Mouse (Mus musculus) kidney, adult 18-20 months (tissue): ENCODE measurements around the gene Pcare.
A peak's percentile ranks its signal among the peaks of the same experiment; 100 is the strongest.
"Not testable (repeated sequence)": the region's sequence is repeated elsewhere in the genome, so short reads cannot be mapped to it uniquely, and the experiment has no call there.

Source experiments
- DNase-seq: peaks from one replicate; pipeline ENCODE4 v3.0.0; 2021

The Pcare gene

DNA sequence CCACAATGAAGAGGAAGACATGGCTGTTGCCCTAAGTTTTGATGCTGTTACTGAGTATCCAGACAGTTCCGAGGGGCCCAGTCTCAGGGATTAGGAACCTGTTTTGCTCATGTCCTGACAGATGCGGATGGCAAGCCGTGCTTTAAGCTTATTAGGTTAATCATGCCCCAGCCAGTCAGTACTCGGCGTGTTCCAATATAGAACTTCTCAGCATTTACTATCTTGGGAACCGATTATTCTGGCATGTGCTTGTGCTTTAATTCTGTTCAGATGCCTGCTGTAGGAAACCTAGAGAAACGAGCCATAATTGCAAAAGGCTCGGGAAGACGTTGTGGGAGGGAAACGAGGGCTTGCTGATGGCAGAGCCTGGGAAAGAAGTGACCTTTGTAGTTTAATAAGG, at the start of gene Pcare:
TSS of gene Pcare (minus strand) at position 64 of the 400 bp plus-strand sequence.
- DNase-seq = no peak

GRCm38 (mm10) chr17:71795521-71796205, 43.0 kb upstream of the Pcare start:
- DNase-seq = no peak

GRCm38 (mm10) chr17:71791622-71792021, 38.9 kb upstream of the Pcare start:
- DNase-seq = no peak

- no peak for DNase-seq
These were observed 38.4 kb upstream of the Pcare start for GRCm38 (mm10) chr17:71791109-71791508.

DNA sequence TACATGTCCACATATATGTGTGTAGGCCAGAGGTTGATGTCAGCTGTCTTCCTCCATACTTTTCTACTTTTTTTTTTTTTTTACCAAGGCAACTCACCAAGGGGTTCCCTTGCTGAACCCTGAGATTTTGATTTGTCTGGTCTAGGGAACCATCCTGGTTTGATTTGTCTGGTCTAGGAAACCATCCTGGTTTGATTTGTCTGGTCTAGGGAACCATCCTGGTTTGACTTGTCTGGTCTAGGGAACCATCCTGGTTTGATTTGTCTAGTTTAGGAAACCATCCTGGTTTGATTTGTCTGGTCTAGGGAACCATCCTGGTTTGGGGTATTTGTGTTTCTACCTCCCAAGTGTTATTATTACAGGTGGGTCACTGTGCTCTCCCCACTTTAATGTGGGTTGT, 33.8 kb upstream of the Pcare start:
- no peak for DNase-seq

DNA sequence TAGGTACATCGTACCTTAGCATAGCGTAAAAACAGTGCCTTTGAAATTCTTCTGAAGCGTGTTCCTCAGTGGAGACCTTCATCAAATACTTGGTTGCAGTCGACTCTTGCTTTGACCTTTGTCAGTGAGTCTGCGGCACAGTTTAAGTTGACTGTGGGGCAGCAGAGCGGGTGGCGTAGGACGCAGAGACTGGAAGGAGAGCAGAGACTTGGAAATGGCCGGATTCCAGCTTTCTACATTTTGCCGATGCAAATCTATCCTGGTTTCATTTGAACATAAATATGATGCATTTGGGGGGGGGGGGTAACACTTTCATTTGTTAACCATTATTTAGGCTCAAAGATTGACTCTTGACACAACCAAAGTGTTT, 30.7 kb upstream of the Pcare start:
- DNase-seq = no peak

DNA sequence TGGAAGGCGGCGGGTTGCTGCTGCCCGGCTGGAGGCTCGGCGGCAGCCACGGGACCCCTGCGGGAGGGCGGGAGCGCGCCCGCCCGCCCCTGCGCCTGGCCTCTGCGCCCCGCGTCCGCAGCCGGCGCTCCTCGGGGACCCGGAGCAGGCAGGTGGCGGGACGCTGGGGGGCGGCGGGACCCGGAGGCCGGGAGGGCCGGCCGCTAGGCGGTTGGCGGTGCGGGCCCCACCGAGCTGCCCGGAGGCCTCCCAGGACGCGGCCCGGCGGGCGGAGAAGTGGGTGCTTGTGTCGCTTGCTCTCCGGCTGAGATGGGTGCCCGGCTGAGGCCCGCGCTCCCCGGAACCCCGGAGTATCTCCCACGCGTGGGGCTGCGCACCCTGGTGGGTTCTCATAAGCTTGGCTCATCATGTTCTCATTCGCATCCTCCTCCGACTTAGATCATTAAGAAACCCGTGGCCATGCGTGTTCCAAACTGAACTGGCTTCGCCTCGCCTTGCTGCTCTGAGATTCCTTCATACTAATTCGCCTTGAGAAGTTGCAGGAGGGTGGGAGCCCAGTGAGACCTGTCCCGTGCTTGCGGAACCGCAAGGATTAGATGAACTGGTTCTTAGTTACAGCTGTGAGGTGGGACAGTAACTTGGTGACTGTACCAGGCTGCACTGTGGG, 30.1 kb upstream of the Pcare start:
- peak; percentile 23 for DNase-seq

DNA sequence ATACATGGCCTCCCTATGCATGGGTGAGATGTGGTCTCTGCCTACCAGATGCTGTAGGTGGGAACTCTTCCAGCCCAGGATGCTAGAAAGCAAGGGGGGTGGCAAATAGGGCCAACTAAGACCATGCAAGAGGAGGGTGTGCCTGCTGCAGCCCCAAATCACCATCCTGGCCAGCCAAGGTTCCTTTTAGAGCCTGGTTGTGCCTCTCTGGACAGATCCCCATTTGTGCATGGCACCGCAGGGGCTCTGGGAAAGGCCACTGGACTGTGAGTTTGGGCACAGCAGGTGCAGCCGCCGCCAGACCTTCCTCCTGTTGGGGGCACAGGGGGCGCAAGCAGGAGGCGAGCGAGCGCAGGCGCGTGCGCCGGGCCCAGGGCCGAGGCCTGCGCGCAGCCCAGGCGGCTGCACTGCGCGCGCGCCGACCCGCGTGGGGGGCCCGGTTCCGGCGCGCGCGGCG, 29.6 kb upstream of the Pcare start:
- DNase-seq = no peak

DNA sequence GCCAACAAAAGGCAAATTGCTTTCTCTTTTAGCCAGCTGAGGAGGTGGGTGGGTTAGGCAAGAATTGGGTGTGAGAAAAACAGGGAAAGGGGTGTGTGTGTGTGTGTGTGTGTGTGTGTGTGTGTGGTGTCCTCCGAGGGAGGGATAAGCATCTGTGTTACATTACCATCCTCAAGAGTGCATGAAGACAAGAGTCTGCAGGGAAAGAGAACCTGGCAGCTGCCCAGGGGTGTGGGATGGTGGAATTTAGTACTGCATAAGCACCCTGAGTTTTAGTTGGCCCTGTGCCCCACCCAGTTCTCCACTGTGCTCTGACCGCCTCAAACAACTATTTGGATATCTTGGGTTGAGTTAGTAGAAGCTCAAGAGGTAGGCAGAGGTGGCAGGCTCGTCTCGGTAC, 28.3 kb upstream of the Pcare start:
- no peak for DNase-seq

DNA sequence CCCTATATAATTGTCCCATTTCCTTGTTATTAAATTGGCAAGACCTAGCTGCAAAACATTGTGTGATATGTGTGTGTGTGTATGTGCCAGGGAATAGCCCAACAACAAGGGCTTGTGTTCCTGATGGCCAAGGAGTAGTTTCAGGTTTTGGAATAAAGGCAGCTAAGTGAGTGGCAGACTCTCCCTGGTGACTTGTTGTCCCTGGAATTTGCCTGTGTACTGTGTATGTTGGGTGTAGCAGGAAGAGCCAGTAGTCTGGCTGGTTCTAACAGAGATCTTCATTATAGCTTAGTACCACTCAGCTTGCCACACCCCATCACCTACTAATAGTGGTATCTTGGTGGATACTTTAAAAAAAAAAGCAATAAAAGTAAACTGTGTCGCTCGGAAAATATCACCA, 27.8 kb upstream of the Pcare start:
- DNase-seq = no peak

GRCm38 (mm10) chr17:71778696-71779095, 26.0 kb upstream of the Pcare start:
- DNase-seq = no peak

- no peak for DNase-seq
These were observed 22.6 kb upstream of the Pcare start for GRCm38 (mm10) chr17:71775279-71775678.

GRCm38 (mm10) chr17:71774173-71774572, 21.5 kb upstream of the Pcare start:
- DNase-seq = no peak

DNA sequence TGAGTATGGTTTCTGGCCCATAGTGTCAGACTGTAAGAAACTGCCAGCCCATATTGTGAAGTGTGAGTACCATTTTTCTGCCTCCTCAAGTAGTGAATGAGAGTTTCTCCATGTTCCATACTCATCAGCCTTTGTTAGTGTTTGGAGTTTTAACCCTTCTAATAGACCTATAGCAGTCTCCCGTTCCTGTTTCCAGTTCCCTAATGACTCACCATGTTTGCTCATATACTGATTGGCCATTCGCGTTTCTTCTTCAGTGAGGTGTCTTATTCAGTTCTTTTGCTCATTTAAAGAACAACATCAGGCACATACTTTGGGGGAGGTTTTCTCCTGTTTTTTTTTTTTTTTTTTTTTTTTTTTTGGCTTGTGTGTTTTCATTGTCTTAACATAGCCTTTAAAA, 18.0 kb upstream of the Pcare start:
- no peak for DNase-seq

- no peak for DNase-seq
These were observed 16.9 kb upstream of the Pcare start for GRCm38 (mm10) chr17:71769564-71769963.

DNA sequence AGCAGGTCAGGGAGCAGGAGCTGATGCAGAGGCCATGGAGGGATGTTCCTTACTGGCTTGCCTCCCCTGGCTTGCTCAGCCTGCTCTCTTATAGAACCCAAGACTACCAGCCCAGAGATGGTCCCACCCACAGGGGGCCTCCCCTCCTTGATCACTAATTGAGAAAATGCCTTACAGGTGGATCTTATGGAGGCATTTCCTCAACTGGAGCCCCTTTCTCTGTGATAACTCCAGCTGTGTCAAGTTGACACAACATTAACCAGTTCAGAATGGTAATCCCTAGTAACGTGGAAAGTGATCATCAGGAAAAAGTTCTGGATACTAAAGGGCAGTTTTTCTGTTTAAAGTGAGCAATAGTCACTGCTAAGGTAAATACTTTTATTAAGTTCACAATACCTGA, 15.5 kb upstream of the Pcare start, which contains the start of gene Clip4:
TSS of gene Clip4 (plus strand) at position 301 of the 400 bp plus-strand sequence.
- not testable (repeated sequence) for DNase-seq

GRCm38 (mm10) chr17:71760536-71760935, 7.8 kb upstream of the Pcare start:
- no peak for DNase-seq

- DNase-seq = no peak
These were observed 3.0 kb downstream of the Pcare start for GRCm38 (mm10) chr17:71749616-71750168.

DNA sequence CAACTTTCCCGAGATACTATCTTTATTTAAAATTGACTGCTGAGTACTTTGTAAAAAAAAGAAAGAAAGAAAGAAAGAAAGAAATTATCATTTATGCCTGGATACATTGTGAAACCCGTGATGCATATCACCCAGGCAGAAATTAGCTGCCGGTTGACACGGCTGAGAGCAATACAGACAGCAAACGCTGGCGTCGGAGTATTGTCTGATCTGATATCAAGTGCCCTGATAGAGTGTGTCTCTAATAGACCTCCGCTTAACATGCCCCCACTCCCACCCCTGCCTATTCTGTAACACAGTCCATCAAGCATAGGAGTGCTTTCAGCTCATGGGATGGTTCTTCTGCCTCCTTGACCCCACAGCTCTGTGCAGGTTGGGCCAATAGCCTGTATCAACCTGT, 5.1 kb downstream of the Pcare start:
- no peak for DNase-seq

DNA sequence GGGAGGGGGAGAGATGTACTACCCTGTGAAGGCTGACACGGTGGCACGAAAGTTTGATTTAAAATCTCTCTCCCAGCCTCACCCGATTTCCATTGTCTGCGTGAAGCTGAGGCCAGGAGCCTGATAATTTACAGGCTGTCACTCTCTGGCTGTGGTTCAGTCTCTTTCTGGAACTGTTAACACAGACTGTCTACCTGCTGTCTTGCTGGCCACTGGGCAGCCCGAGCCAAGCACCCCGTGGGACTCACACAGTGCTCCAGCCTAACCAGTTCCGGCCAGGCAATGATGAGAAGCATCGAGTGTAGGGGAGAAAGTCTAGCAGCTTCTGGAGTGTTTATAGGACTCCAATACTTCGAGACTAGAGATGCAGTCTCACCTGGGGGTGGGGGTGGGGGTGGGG, 6.6 kb downstream of the Pcare start:
- DNase-seq = no peak

DNA sequence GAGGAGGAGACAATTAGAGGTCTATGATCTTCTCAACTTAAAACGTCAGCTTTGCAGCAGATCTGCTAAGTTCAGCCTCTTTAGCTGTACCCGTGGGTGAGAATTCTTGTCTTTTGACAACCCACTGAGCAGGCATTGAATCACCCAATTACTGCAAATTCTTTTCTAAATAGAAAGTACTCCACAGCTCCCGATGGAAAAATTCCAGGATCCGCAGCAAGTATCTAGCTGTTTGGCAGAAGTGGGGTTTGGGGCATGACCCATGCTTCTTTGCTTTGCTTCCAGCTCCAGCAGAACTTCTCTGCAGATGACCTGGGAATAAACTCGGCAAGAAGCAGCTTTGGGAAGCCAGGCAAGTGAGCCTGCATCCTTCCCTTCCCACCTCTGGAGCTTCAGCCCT, 9.8 kb downstream of the Pcare start:
- no peak for DNase-seq

GRCm38 (mm10) chr17:71742156-71742555, 10.5 kb downstream of the Pcare start:
- DNase-seq = no peak

DNA sequence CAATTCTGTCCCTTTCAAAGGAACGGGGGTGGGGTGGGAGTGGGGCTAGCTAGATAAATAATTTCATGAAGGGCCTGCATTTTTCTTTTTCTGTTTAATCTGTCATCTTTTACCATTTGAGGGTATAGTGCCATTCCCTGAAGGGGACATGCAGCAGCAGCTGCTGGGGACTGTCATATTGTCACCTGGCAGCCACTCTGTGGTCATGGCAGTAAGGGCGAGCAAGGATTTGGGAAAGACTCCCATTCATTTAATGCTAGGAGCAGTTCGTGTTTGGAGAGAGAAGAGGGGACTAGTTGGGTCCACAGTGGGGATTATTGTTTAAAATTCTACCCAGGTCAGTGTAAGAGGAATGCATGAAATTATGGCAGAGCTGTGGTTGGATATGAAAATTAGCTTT, 16.3 kb downstream of the Pcare start:
- no peak for DNase-seq

DNA sequence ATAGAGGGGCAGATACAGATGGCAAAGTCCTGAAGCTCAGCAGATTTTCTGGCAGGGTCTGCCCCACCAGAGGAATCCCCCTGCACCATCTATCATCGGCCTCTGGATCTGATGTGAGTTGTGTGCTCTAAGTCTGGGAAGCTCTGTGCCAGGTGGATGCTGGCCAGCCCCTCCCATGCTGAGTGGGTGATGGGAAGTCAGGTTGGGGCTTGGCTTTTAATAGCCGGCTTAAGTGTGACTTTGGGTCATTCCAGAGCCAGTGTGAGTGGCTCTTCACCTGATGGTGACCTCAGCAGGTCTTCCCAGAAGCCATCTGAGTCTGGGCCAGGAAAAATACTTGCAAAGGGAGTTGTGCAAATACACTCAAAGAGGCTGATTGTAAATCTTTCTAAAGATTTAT, 22.0 kb downstream of the Pcare start:
- no peak for DNase-seq
